Mouse (Mus musculus): ENCODE measurements at regions not wholly inside any gene's neighbourhood (a gene's known extent, or its start where the extent isn't known, plus 50 kb on each side); places are given as distances from the start of the nearest gene placed in this dataset.

GRCm38 (mm10) chr7:123642596-123642995 lies 142.3 kb upstream of the Zkscan2 start:
- no peak for DNase-seq

GRCm38 (mm10) chr7:123643426-123643825 lies 143.2 kb upstream of the Zkscan2 start:
- no peak for DNase-seq

DNA sequence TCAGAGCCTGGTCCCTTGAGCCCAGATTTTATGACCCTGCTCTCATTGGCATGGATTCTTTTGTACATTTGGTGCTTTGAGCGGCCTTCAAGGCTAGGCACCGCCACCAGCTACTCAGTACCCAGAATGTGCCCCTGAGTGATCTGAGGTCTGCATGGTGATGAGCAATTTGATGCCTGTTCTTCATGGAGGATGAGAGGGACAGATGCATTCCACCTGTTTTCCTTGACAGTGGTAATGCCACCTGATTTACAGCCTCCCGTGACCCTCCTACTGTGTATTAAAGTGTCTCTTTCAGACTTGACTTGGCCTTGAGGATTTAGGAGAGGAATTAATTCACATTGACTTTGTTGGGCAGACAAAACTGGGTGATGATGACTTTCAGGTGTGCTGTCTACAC lies 145.3 kb upstream of the Zkscan2 start:
- no peak for DNase-seq

DNA sequence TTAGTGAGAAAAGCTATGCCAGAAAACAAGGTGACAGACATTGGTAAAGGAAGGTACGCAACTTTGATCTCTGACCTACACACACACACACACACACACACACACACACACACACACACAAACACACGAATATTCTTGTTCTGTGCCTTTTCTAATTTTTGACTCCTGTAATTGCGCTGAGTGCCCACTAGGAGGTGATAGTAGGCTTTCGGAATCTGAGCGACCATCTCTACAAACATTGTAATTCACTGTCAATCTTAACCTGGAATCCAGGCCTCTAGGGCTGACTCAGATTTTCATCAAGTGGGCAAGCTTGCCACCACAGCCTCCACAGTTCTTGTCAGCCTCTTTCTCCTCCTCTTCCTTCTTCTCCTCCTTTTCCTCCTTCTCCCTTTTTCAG lies 165.2 kb upstream of the Zkscan2 start:
- DNase-seq, result no peak

DNA sequence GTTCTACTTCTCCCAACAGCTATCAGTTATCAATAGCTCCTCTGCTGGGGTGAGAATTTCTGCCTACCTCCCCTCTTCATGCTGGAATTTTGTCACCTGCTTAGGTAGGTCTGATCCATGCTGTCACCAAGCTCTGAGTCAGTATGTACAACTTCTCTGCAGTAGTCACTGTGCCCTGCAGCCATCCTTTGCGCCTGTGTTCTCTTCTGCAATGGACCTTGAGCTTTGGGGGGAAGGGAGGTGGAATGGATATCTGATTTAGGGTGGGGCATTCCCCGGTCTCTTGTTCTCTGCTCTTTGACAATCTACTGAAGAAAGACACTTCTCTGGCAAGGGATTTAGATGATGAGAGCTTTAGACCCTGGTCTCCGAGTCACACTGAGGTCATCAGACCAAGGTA lies 184.5 kb upstream of the Zkscan2 start:
- DNase-seq, result no peak

GRCm38 (mm10) chr7:123686547-123686946 lies 186.3 kb upstream of the Zkscan2 start:
- peak in 1 of 2 experiments; percentile 8 for DNase-seq

DNA sequence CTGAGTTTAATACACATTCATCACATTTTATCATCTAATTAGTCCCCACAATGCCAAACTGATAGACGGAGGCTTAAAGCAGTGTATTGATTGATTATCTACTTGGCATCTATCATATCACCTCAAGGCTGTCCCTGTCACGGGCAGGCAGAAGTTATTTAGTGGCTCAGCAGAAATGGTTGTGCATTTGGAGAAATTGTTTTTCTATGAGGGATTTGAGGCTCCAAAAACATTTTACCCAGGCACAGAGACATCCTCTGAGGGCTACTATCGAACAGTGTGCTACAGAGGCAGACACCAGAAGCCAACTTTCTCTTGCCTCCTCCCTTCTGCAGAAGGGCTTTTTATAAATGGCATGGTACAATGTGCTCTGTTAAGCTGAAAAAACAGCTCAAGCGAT lies 230.8 kb upstream of the Zkscan2 start:
- no peak for DNase-seq

GRCm38 (mm10) chr7:123733061-123733460 lies 232.8 kb upstream of the Zkscan2 start:
- DNase-seq, result no peak

DNA sequence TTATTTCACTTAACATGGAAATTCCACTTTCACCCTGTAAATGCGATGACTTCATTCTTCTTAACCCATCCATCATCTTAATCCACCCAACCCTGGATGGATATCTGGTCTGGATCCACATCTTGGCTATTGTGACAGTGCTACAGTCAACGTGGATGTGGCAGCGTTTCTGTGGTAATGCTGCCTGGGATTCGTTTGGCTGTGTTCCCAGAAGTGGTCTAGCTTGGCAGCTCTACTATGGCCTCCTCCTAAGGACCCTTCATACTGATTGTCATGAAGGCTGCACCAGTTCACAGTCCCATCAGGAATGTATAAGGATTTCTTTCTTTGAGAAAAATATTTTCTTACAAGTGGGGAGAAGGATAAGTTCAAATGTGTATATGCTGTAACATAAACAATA lies 234.7 kb upstream of the Hs3st4 start:
- peak; percentile 66 to 76 for DNase-seq

DNA sequence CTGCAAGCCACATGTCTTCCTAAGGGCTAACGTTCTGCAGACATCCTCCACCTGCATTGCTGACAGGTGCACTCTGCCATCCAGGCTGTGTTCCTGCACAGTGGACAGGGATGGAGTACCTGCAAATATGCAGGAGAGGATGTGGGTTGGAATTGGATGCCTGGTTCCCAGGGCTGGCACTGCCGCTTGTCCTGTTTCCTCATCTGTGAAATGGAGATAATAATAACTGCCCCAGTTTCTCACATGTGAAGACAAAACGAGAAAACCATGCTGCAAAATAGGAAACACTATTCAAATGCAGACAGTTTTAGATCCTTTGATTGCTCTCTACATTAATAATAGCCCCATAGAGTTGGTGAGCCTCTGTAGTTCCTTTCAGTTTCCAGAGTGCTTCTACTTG lies 229.4 kb upstream of the Hs3st4 start:
- DNase-seq, result no peak

DNA sequence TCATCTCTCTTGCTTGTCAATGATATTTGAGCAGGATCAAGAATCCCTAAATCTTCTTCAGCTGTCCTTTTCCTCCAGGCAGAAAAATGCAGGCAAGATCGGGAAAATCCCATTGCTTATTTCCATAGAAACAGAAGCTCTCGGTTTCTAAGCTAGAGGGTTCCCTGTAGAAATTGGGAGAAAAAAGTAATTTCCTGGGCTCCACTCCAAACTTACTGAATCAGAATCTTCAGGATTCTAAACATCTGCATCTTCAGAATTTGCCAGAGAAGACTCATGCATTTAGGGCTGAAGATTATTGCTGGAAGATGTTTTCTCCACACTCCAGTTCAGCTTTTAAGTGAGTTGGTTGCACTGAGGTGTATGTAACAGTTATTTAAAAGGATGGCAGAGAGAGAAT lies 187.6 kb upstream of the Hs3st4 start:
- DNase-seq, result no peak

GRCm38 (mm10) chr7:123796096-123796495 lies 186.6 kb upstream of the Hs3st4 start:
- DNase-seq, result peak; percentile 94 to 96

DNA sequence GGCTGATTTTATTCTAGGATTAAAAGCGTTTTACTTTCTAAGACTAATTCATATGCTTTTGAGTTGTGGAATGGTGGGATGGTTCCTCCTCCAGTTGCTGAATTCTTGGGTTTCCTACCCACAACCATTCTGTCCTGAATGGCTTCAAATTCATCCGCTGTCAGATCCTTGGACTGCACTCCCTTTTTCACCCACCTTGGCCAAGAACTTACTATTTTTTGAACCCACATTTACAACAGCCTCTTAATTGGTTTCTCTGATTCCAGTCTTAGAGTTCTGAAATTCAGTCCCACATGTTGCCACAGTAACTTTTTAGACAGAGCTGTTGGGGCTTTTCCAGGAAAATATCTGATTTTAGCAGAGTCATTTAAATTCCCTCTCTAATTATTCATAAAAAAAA lies 177.0 kb upstream of the Hs3st4 start:
- no peak for DNase-seq

- peak; percentile 11 to 20 for DNase-seq
Observed at GRCm38 (mm10) chr7:123823976-123824375, 158.7 kb upstream of the Hs3st4 start.

GRCm38 (mm10) chr7:123826406-123826805 lies 156.3 kb upstream of the Hs3st4 start:
- DNase-seq, result peak; percentile 49 to 64

DNA sequence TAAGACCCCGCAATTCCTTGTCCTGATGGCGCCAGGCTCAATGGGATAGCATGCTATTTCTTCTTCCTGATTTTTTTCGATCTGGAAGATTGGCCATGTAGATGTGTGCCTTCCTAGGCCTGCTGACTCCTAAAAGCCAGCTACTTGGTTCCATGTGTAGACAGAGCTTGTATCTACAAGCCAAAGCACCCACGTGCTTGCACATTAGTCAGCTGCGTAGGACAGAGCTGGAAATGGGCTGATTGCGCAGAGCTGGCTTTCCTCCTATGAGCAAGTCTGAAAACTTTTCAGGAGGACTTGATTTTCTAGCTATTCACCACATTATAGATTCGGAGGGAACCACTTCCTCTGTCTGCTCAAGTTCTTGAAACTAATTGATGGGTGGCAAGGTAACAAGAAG lies 140.1 kb upstream of the Hs3st4 start:
- DNase-seq, result no peak

- no peak for DNase-seq
Observed at GRCm38 (mm10) chr7:123847081-123847480, 135.6 kb upstream of the Hs3st4 start.

GRCm38 (mm10) chr7:123848644-123849043 lies 134.0 kb upstream of the Hs3st4 start:
- no peak for DNase-seq

GRCm38 (mm10) chr7:123849220-123849619 lies 133.4 kb upstream of the Hs3st4 start:
- no peak for DNase-seq

- DNase-seq, result peak; percentile 86 to 92
Observed at GRCm38 (mm10) chr7:123850272-123851197, 132.1 kb upstream of the Hs3st4 start.

DNA sequence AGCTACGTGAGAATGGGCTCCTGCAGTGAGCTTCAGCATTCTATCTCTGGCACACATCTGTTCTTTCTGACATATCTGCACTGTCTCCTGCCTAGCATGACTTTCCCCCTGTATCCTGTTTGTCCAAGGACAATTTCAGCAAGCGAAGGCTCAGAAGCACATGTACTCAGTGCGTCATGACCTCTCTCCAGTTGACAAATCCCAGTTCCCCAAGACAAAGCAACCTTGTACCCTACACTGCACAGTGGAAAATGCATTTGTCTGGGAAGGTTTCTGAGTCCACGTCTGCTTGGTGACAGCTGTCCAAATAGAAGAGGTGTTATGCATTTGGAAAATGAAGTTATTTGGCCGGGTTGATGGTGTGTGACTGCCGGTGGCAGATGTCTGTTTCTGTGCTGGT lies 125.1 kb upstream of the Hs3st4 start:
- no peak for DNase-seq

DNA sequence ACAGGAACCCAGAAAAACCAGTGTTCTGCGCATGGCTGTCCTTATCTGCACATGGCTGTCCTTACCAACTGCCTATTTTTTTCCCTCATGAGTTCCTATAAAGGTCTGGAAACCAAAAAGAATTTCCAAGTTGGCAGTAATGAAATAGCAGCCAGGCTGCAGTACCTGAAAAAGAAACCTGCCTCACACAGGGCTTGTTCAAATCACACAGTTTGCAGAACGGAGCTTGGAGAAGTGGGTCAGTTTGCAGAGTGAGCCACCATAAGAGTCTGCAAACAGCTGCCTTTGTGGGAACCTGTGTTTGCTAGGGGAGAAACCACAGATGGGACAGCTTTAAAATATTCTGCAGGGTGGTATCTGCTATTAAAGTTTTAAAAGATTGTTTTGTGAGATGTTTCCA lies 121.0 kb upstream of the Hs3st4 start:
- DNase-seq, result no peak

GRCm38 (mm10) chr7:123896759-123897444 lies 85.8 kb upstream of the Hs3st4 start:
- DNase-seq, result peak; percentile 25 to 54
